Mouse (Mus musculus): ENCODE measurements around the gene Pigk. TPM values are rescaled to one million over a fixed set of nuclear protein-coding genes. Genes with fewer than 3 reads are reported as not detected.
A peak's percentile ranks its signal among the peaks of the same experiment; 100 is the strongest.

Gene Pigk
- polyA plus RNA-seq, 1 experiment from 2014 or later: 44.3 TPM

- Histone ChIP-seq H3K27ac (replicated peaks in 1 of 2; ENCODE audit: control insufficient read depth in 1 of 2, insufficient read depth in 1 of 2, low read depth in 2 of 2, low read length in 2 of 2) (no peak overlapping the region), H3K4me3 (ENCODE audit: control insufficient read depth in 1 of 2, insufficient read depth in 1 of 2, low read depth in 1 of 2, low read length in 2 of 2) (no peak overlapping the region), H3K4me1 (ENCODE audit: control insufficient read depth in 2 of 2, insufficient read depth in 2 of 2, low read length in 2 of 2) (no peaks in the 10 kb centered on the region), H3K36me3 (ENCODE audit: control insufficient read depth, insufficient read depth, low read length) (no peaks in the 10 kb centered on the region), H3K27me3 (ENCODE audit: control insufficient read depth, insufficient read depth, low read length) (no peaks in the 10 kb centered on the region), H3K9me3 (ENCODE audit: control insufficient read depth, low read length) (no peaks in the 10 kb centered on the region), H3K9ac (ENCODE audit: low read length) (no peak overlapping the region), H3K4me2 (ENCODE audit: low read length) (no peak overlapping the region)
- 77% methylated on average over 8 of the region's 8 CpGs for WGBS
- no peak for ATAC-seq (ENCODE audit: insufficient number of reproducible peaks, insufficient read depth, low FRiP score, low read depth)
Measured at GRCm38 (mm10) chr3:152917579-152917978, 203.7 kb downstream of the Pigk start.

- no peaks in the 10 kb centered on the region for H3K27me3 ChIP-seq (ENCODE audit: control insufficient read depth, insufficient read depth, low read length)
- H3K36me3 ChIP-seq (ENCODE audit: control insufficient read depth, insufficient read depth, low read length): no peaks in the 10 kb centered on the region
- no peaks in the 10 kb centered on the region for H3K9me3 ChIP-seq (ENCODE audit: control insufficient read depth, low read length)
- no peak overlapping the region for H3K4me2 ChIP-seq (ENCODE audit: low read length)
- ATAC-seq (ENCODE audit: insufficient number of reproducible peaks, insufficient read depth, low FRiP score, low read depth): no peak
- H3K9ac ChIP-seq (ENCODE audit: low read length): no peak overlapping the region
- H3K27ac ChIP-seq (replicated peaks in 1 of 2; ENCODE audit: control insufficient read depth in 1 of 2, insufficient read depth in 1 of 2, low read depth in 2 of 2, low read length in 2 of 2): no peak overlapping the region
- H3K4me1 ChIP-seq (ENCODE audit: control insufficient read depth in 2 of 2, insufficient read depth in 2 of 2, low read length in 2 of 2): no peaks in the 10 kb centered on the region
- WGBS: 62% methylated on average over 10 of the region's 10 CpGs
- no peak overlapping the region for H3K4me3 ChIP-seq (ENCODE audit: control insufficient read depth in 1 of 2, insufficient read depth in 1 of 2, low read depth in 1 of 2, low read length in 2 of 2)
Measured at GRCm38 (mm10) chr3:152919101-152919500, 205.2 kb downstream of the Pigk start.

GRCm38 (mm10) chr3:152920365-152920764 lies 206.5 kb downstream of the Pigk start:
- WGBS: 67% methylated on average over 3 of the region's 3 CpGs
- Histone ChIP-seq H3K4me1 (ENCODE audit: control insufficient read depth in 2 of 2, insufficient read depth in 2 of 2, low read length in 2 of 2) (no peaks in the 10 kb centered on the region), H3K4me3 (ENCODE audit: control insufficient read depth in 1 of 2, insufficient read depth in 1 of 2, low read depth in 1 of 2, low read length in 2 of 2) (no peak overlapping the region), H3K27ac (replicated peaks in 1 of 2; ENCODE audit: control insufficient read depth in 1 of 2, insufficient read depth in 1 of 2, low read depth in 2 of 2, low read length in 2 of 2) (no peak overlapping the region), H3K27me3 (ENCODE audit: control insufficient read depth, insufficient read depth, low read length) (no peaks in the 10 kb centered on the region), H3K36me3 (ENCODE audit: control insufficient read depth, insufficient read depth, low read length) (no peaks in the 10 kb centered on the region), H3K9ac (ENCODE audit: low read length) (no peak overlapping the region), H3K9me3 (ENCODE audit: control insufficient read depth, low read length) (no peaks in the 10 kb centered on the region), H3K4me2 (ENCODE audit: low read length) (no peak overlapping the region)
- no peak for ATAC-seq (ENCODE audit: insufficient number of reproducible peaks, insufficient read depth, low FRiP score, low read depth)

GRCm38 (mm10) chr3:152923530-152923929 lies 209.6 kb downstream of the Pigk start:
- Histone ChIP-seq H3K9me3 (ENCODE audit: control insufficient read depth, low read length) (no peaks in the 10 kb centered on the region), H3K9ac (ENCODE audit: low read length) (no peak overlapping the region), H3K4me2 (ENCODE audit: low read length) (no peak overlapping the region), H3K36me3 (ENCODE audit: control insufficient read depth, insufficient read depth, low read length) (no peaks in the 10 kb centered on the region), H3K4me3 (ENCODE audit: control insufficient read depth in 1 of 2, insufficient read depth in 1 of 2, low read depth in 1 of 2, low read length in 2 of 2) (no peak overlapping the region), H3K4me1 (ENCODE audit: control insufficient read depth in 2 of 2, insufficient read depth in 2 of 2, low read length in 2 of 2) (peaks cover 5% of the 10 kb centered on the region in 2 experiments), H3K27ac (replicated peaks in 1 of 2; ENCODE audit: control insufficient read depth in 1 of 2, insufficient read depth in 1 of 2, low read depth in 2 of 2, low read length in 2 of 2) (no peak overlapping the region), H3K27me3 (ENCODE audit: control insufficient read depth, insufficient read depth, low read length) (no peaks in the 10 kb centered on the region)
- WGBS: 69% methylated on average over 15 of the region's 15 CpGs
- no peak for ATAC-seq (ENCODE audit: insufficient number of reproducible peaks, insufficient read depth, low FRiP score, low read depth)

- Histone ChIP-seq H3K27me3 (ENCODE audit: control insufficient read depth, insufficient read depth, low read length) (no peaks in the 10 kb centered on the region), H3K36me3 (ENCODE audit: control insufficient read depth, insufficient read depth, low read length) (no peaks in the 10 kb centered on the region), H3K4me1 (ENCODE audit: control insufficient read depth in 2 of 2, insufficient read depth in 2 of 2, low read length in 2 of 2) (peaks cover 5 to 13% of the 10 kb centered on the region in 2 experiments), H3K27ac (replicated peaks in 1 of 2; ENCODE audit: control insufficient read depth in 1 of 2, insufficient read depth in 1 of 2, low read depth in 2 of 2, low read length in 2 of 2) (no peak overlapping the region), H3K4me2 (ENCODE audit: low read length) (no peak overlapping the region), H3K9ac (ENCODE audit: low read length) (no peak overlapping the region), H3K9me3 (ENCODE audit: control insufficient read depth, low read length) (no peaks in the 10 kb centered on the region), H3K4me3 (ENCODE audit: control insufficient read depth in 1 of 2, insufficient read depth in 1 of 2, low read depth in 1 of 2, low read length in 2 of 2) (no peak overlapping the region)
- WGBS: 64% methylated on average over 8 of the region's 8 CpGs
- ATAC-seq (ENCODE audit: insufficient number of reproducible peaks, insufficient read depth, low FRiP score, low read depth): no peak
Measured at GRCm38 (mm10) chr3:152925364-152925763, 211.5 kb downstream of the Pigk start.

GRCm38 (mm10) chr3:152926166-152926565 lies 212.3 kb downstream of the Pigk start:
- no peak for ATAC-seq (ENCODE audit: insufficient number of reproducible peaks, insufficient read depth, low FRiP score, low read depth)
- no peak overlapping the region for H3K4me2 ChIP-seq (ENCODE audit: low read length)
- H3K4me1 ChIP-seq (ENCODE audit: control insufficient read depth in 2 of 2, insufficient read depth in 2 of 2, low read length in 2 of 2): peaks cover 5 to 13% of the 10 kb centered on the region in 2 experiments
- no peaks in the 10 kb centered on the region for H3K27me3 ChIP-seq (ENCODE audit: control insufficient read depth, insufficient read depth, low read length)
- no peak overlapping the region for H3K4me3 ChIP-seq (ENCODE audit: control insufficient read depth in 1 of 2, insufficient read depth in 1 of 2, low read depth in 1 of 2, low read length in 2 of 2)
- H3K9ac ChIP-seq (ENCODE audit: low read length): no peak overlapping the region
- WGBS: 80% methylated on average over 4 of the region's 4 CpGs
- H3K27ac ChIP-seq (replicated peaks in 1 of 2; ENCODE audit: control insufficient read depth in 1 of 2, insufficient read depth in 1 of 2, low read depth in 2 of 2, low read length in 2 of 2): no peak overlapping the region
- H3K36me3 ChIP-seq (ENCODE audit: control insufficient read depth, insufficient read depth, low read length): no peaks in the 10 kb centered on the region
- no peaks in the 10 kb centered on the region for H3K9me3 ChIP-seq (ENCODE audit: control insufficient read depth, low read length)

GRCm38 (mm10) chr3:152928287-152928975 lies 214.5 kb downstream of the Pigk start:
- peak overlapping the region; percentile 17; the same call in 1 of the 2 replicates for H3K9ac ChIP-seq (ENCODE audit: low read length)
- H3K27me3 ChIP-seq (ENCODE audit: control insufficient read depth, insufficient read depth, low read length): no peaks in the 10 kb centered on the region
- peaks cover 5 to 13% of the 10 kb centered on the region in 2 experiments for H3K4me1 ChIP-seq (ENCODE audit: control insufficient read depth in 2 of 2, insufficient read depth in 2 of 2, low read length in 2 of 2)
- H3K9me3 ChIP-seq (ENCODE audit: control insufficient read depth, low read length): no peaks in the 10 kb centered on the region
- H3K4me2 ChIP-seq (ENCODE audit: low read length): peak overlapping the region; percentile 42
- no peak for ATAC-seq (ENCODE audit: insufficient number of reproducible peaks, insufficient read depth, low FRiP score, low read depth)
- H3K27ac ChIP-seq (replicated peaks in 1 of 2; ENCODE audit: control insufficient read depth in 1 of 2, insufficient read depth in 1 of 2, low read depth in 2 of 2, low read length in 2 of 2): no peak overlapping the region
- H3K36me3 ChIP-seq (ENCODE audit: control insufficient read depth, insufficient read depth, low read length): no peaks in the 10 kb centered on the region
- no peak overlapping the region for H3K4me3 ChIP-seq (ENCODE audit: control insufficient read depth in 1 of 2, insufficient read depth in 1 of 2, low read depth in 1 of 2, low read length in 2 of 2)
- WGBS: 49% methylated on average over 13 of the region's 13 CpGs

- Histone ChIP-seq H3K9ac (ENCODE audit: low read length) (no peak overlapping the region), H3K9me3 (ENCODE audit: control insufficient read depth, low read length) (no peaks in the 10 kb centered on the region), H3K36me3 (ENCODE audit: control insufficient read depth, insufficient read depth, low read length) (no peaks in the 10 kb centered on the region), H3K27me3 (ENCODE audit: control insufficient read depth, insufficient read depth, low read length) (no peaks in the 10 kb centered on the region), H3K4me2 (ENCODE audit: low read length) (no peak overlapping the region), H3K27ac (replicated peaks in 1 of 2; ENCODE audit: control insufficient read depth in 1 of 2, insufficient read depth in 1 of 2, low read depth in 2 of 2, low read length in 2 of 2) (no peak overlapping the region), H3K4me3 (ENCODE audit: control insufficient read depth in 1 of 2, insufficient read depth in 1 of 2, low read depth in 1 of 2, low read length in 2 of 2) (no peak overlapping the region), H3K4me1 (ENCODE audit: control insufficient read depth in 2 of 2, insufficient read depth in 2 of 2, low read length in 2 of 2) (peaks cover 5 to 13% of the 10 kb centered on the region in 2 experiments)
- WGBS: 70% methylated on average over 10 of the region's 10 CpGs
- ATAC-seq (ENCODE audit: insufficient number of reproducible peaks, insufficient read depth, low FRiP score, low read depth): no peak
Measured at GRCm38 (mm10) chr3:152929256-152929787, 215.4 kb downstream of the Pigk start.
